Mouse (Mus musculus) G1E (cell line): Measurements from ENCODE around the gene Atp13a3. TPM values are rescaled to one million over a fixed set of nuclear protein-coding genes. Genes with fewer than 3 reads are reported as not detected.

Source experiments
- ATAC-seq: 2 replicates; pipeline ENCODE4 v1.8.0; 2016; ENCODE audit warnings: mild to moderate bottlenecking; ENCODE audit not compliant: insufficient number of reproducible peaks, poor library complexity, low FRiP score, severe bottlenecking; ENCODE audit errors: extremely low read depth
- DNase-seq: peaks from one replicate; pipeline ENCODE4 v3.0.0; 2012; ENCODE audit warnings: low spot score
- H3K27me3 ChIP-seq: 2 replicates; pipeline ENCODE4 v1.6.1; 2012; ENCODE audit warnings: mild to moderate bottlenecking, low read length, inconsistent platforms; ENCODE audit not compliant: insufficient read depth
- H3K36me3 ChIP-seq: replicated peaks from 2 replicates; pipeline ENCODE3; 2012; ENCODE audit warnings: mild to moderate bottlenecking, inconsistent platforms
- H3K4me1 ChIP-seq: 2 replicates; pipeline ENCODE4 v1.6.1; 2012; ENCODE audit warnings: low read depth, low read length, inconsistent platforms, mixed read lengths; ENCODE audit not compliant: insufficient read depth
- H3K4me3 ChIP-seq: 2 replicates; pipeline ENCODE4 v1.5.1; 2012; ENCODE audit warnings: low read depth, mild to moderate bottlenecking, inconsistent platforms, low read length, moderate library complexity, mixed read lengths
- H3K9me3 ChIP-seq: replicated peaks from 2 replicates; pipeline ENCODE4 v1.6.1; 2012; ENCODE audit warnings: inconsistent platforms
- CTCF ChIP-seq: IDR thresholded peaks from 2 replicates; pipeline ENCODE4 v1.5.1; 2012; ENCODE audit warnings: low read depth, low read length, inconsistent platforms, mixed read lengths
- GATA1 ChIP-seq: IDR thresholded peaks from 2 replicates; pipeline ENCODE4 v1.6.1; 2012; ENCODE audit warnings: borderline replicate concordance, low read length, inconsistent platforms, mixed read lengths
- GATA2 ChIP-seq: IDR thresholded peaks from 2 replicates; pipeline ENCODE4 v1.6.1; 2012; ENCODE audit warnings: low read depth, low read length, inconsistent platforms, borderline replicate concordance
- POLR2AphosphoS5 ChIP-seq: IDR thresholded peaks from 2 replicates; pipeline ENCODE4 v1.6.1; 2012; ENCODE audit warnings: low read depth, low read length, inconsistent platforms; ENCODE audit not compliant: insufficient replicate concordance
- TAL1 ChIP-seq: conservative IDR thresholded peaks from 2 replicates; pipeline ENCODE4 v1.6.1; 2012; ENCODE audit warnings: low read depth, low read length, inconsistent platforms, mixed read lengths
- polyA plus RNA-seq: library from polyadenylated mRNA; stranded (reverse); fragments of >175 nt; gene quantifications from 2 replicates; pipeline ENCODE4 v1.2.3, GENCODE M21; 2012
- total RNA-seq, 2 experiments: library from RNA; stranded (forward) in 1 of 2; stranded (reverse) in 1 of 2; fragments of 200-1000 nt in 1 of 2; fragments of >200 nt in 1 of 2; fragmentation: Nextera tagmentation in 1 of 2; gene quantifications; 2 replicates each; pipeline ENCODE4 v1.2.3; 2014 to 2017

Gene Atp13a3
- total and polyA plus RNA-seq, 3 experiments, result 132 to 214 (median 202) TPM

DNA sequence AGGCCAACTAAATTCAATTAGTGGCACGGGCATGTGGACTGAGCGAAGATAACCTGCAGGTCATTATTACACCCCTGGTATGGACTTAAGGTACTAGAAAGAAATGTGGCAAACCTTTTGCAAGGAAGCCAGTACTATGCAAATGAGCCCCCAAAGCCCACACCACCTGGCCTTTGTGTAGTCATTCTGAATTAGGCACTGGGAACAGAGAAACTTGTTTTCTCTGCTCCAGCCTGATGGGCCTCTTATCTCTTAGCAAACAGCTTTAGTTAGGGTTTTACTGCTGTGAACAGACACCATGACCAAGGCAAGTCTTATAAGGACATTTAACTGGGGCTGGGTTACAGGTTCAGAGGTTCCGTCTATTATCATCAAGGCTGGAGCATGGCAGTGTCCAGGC is 27.4 kb upstream of the Atp13a3 start:
- Histone ChIP-seq H3K9me3 (peaks cover 11% of the 10 kb centered on the region), H3K36me3 (no peaks in the 10 kb centered on the region), H3K4me3 (no peak overlapping the region), H3K27me3 (no peaks in the 10 kb centered on the region), H3K4me1 (peaks cover 54% of the 10 kb centered on the region)
- DNase-seq, result no peak
- TF ChIP-seq POLR2AphosphoS5, result no peak
- TF ChIP-seq TAL1, result peak; percentile 64
- no peak for ATAC-seq

DNA sequence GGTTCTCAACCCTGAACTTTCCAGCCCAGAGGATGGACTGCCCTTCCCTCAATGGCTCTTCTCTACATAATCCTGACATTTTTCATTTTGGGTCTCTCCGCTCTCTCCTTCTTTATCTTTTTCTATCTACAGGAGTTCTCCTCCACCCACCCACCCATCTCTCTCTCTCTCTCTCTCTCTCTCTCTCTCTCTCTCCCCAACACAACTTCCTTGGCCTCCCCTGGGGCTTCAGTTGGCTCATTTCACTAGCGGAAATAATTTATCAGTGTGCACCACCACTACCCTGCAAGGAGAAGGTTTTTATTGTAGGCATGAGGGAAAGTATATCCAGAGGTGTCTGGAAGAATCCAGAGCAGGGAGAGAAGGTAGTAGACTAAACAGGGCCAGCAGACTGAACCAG is 26.3 kb upstream of the Atp13a3 start:
- peaks cover 11% of the 10 kb centered on the region for H3K9me3 ChIP-seq
- no peaks in the 10 kb centered on the region for H3K36me3 ChIP-seq
- no peak for TF ChIP-seq CTCF
- no peak for TF ChIP-seq POLR2AphosphoS5
- no peak for TF ChIP-seq GATA1
- TF ChIP-seq GATA2, result no peak
- TF ChIP-seq TAL1, result no peak
- DNase-seq (no peak), ATAC-seq (no peak)
- H3K4me3 ChIP-seq, result no peak overlapping the region
- no peaks in the 10 kb centered on the region for H3K27me3 ChIP-seq
- peaks cover 58% of the 10 kb centered on the region for H3K4me1 ChIP-seq

DNA sequence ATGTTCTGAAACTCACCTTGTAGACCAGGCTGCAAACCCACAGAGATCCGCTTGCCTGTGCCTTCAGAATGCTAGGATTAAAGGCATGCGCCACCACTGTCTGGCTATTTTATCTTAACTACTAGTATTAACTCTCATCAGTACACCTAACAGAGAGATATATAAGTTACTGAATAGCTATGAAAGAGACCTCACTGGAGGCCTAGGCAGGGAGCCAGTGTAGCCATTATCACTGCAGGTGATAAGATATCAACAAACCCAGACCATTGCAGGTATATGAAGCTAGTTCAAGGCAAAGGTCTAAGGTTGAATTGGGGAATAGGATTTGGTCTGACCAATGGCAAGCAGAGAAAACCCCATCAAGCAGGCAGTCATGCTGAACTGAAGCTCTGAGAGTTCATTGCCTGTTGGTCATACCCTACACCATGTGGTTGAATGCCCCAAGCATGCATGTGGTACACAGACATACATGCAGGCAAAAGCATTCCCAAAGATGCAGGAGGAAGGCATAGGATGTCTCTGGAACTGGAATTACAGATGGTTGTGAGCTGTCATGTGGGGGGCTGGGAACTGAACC is 24.8 kb upstream of the Atp13a3 start:
- ATAC-seq, result no peak
- Histone ChIP-seq H3K36me3 (no peaks in the 10 kb centered on the region), H3K4me1 (peaks cover 71% of the 10 kb centered on the region), H3K27me3 (no peaks in the 10 kb centered on the region), H3K4me3 (no peak overlapping the region), H3K9me3 (peaks cover 11% of the 10 kb centered on the region)
- no peak for DNase-seq
- no peak for TF ChIP-seq TAL1
- no peak for TF ChIP-seq CTCF
- no peak for TF ChIP-seq GATA1
- no peak for TF ChIP-seq POLR2AphosphoS5
- TF ChIP-seq GATA2, result no peak

DNA sequence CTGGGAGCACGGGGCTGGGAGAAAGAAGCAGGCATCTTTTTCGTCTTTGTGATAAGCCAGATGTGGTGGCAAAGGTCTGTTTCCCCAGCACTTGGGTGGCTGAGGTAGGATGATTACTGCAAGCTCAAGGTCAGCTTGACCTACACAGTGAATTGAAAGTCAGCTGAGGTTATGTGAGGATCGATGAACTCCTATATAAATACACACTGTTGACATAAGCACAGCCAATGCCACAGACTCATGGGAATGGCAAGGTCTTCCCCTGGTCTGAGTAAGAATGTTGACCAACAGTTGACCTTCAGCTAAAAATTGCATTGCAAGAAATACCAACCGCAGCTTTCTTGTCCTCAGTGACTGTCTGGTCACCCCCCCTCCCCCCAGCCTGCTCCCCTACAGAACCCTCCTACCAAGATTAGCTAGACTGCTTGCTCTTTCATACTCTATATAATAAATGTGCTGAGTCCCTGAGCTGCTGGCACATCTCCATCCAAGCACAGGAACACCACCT is 23.0 kb upstream of the Atp13a3 start:
- no peak for DNase-seq
- peaks cover 7% of the 10 kb centered on the region for H3K9me3 ChIP-seq
- peaks cover 76% of the 10 kb centered on the region for H3K4me1 ChIP-seq
- ATAC-seq, result no peak
- H3K4me3 ChIP-seq, result no peak overlapping the region
- TF ChIP-seq GATA1 (no peak), POLR2AphosphoS5 (no peak), TAL1 (no peak), GATA2 (no peak), CTCF (no peak)
- no peaks in the 10 kb centered on the region for H3K27me3 ChIP-seq
- H3K36me3 ChIP-seq, result no peaks in the 10 kb centered on the region

DNA sequence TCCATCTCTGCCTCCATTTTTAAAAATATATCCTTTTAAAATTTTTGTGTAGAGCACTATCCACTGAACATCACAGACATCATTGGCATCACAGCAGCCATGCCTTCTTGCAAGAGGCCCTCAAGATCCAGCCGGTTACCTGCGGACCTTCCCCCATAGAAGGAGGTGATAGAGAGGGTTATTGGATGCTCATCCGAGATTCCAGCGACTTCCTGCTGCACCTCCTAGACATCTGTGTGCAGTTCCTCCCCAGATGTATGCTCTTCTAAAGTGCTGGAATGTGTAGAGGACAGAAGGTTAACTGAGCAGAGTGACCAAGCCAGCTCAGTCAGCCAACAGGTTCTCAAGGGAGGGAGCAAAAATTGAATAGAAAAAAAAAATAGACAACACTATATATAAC is 21.7 kb upstream of the Atp13a3 start:
- Histone ChIP-seq H3K9me3 (no peaks in the 10 kb centered on the region), H3K4me3 (no peak overlapping the region), H3K27me3 (no peaks in the 10 kb centered on the region), H3K36me3 (no peaks in the 10 kb centered on the region), H3K4me1 (peaks cover 64% of the 10 kb centered on the region)
- TF ChIP-seq POLR2AphosphoS5 (no peak), GATA1 (no peak), GATA2 (no peak), CTCF (no peak), TAL1 (no peak)
- DNase-seq, result no peak
- no peak for ATAC-seq

DNA sequence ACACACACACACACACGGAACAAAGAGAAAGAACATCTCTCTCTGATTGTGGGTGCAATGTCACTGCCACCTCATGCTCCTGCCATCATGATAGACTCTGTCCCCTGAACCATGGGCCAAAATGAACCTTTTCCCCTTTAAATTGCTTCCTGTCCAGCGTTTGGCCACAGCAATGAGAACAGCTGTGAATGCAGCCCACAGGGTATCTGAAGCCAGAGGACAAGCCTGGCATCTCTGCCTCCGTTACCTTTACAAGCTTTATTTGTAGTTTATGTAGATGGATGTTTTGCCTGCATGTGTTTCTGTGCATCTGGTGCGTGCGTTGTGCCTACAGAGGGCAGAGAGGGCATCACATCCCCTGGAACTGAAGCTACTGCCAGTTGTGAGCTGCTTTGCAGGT is 21.2 kb upstream of the Atp13a3 start:
- Histone ChIP-seq H3K27me3 (no peaks in the 10 kb centered on the region), H3K4me1 (peaks cover 59% of the 10 kb centered on the region), H3K36me3 (no peaks in the 10 kb centered on the region), H3K9me3 (no peaks in the 10 kb centered on the region), H3K4me3 (no peak overlapping the region)
- ATAC-seq (no peak), DNase-seq (no peak)
- TF ChIP-seq GATA2 (no peak), TAL1 (no peak), GATA1 (no peak), CTCF (no peak), POLR2AphosphoS5 (no peak)

DNA sequence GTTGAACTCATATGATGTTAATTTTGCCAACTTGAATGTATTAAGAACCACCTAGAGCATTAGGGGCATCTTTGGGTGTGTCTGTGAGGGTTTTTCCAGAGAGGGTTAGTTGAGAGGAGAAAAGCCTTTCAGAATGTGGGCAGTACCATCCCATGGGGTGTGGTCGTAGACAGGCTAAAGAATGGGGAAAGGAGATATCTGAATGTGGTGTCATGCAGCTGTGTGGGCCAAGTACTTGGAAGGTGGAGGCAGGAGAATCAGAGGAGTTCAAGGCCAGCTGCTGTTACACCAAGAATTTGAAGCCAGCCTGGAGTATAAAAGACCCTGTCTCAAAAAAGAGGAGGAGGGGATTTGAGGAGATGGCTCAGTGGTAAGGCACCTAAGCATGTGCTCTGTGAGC is 20.2 kb upstream of the Atp13a3 start:
- H3K4me1 ChIP-seq, result peaks cover 50% of the 10 kb centered on the region
- no peaks in the 10 kb centered on the region for H3K9me3 ChIP-seq
- TF ChIP-seq CTCF (no peak), GATA2 (no peak), GATA1 (no peak), TAL1 (no peak), POLR2AphosphoS5 (no peak)
- DNase-seq (no peak), ATAC-seq (no peak)
- no peaks in the 10 kb centered on the region for H3K36me3 ChIP-seq
- H3K4me3 ChIP-seq, result no peak overlapping the region
- H3K27me3 ChIP-seq, result no peaks in the 10 kb centered on the region
